Mouse (Mus musculus): ENCODE data around the gene Sbk2.
"Not testable (repeated sequence)": the region's sequence is repeated elsewhere in the genome, so short reads cannot be mapped to it uniquely, and the experiment has no call there.

Sbk2 gene

GRCm38 (mm10) chr7:4964272-4964671 lies at the start of gene Sbk2:
Sbk2 (minus strand) TSS chr7:4964406.
- peak; percentile 45 for DNase-seq

DNA sequence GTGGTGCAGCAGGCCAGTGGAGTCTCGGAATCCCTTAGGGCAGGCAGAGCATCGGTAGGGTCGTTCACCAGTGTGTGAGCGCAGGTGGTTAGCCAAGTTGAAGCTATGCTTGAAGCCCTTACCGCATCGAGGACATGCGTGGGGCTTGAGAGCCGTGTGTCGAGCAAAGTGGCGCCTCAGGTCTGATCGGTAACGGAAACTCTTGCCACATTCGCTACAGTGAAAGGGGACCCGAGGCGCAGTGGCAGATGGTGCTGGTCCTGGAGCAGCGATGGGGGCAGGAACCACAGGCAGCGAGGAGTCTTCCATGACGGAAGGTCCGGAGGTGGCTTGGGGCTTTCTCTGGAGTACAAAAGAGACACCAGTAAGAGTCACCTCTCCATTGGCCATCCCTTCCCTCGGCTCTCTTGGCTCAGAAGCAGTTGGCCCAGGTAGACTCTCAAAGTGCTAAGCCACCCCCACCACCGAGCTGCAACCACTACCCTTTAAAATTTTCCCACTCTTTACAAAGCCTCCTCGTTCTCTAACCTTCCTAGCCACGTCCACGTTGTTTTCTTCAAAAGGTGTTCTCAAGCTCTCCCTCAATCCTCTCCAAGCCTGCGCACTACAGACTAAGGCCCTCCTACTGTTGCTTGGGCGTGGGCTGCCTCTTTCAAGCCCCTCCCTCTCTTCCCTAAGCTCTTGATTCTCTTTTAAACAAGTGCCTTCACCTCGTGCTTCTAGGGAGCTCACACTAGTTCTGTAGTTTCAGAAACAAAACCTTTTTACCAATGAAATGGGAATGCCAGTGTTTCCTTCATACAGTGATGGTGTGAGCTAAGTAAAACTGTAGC lies 48.7 kb upstream of the Sbk2 start:
- peak; percentile 59 for DNase-seq

- no peak for DNase-seq
These were observed 44.0 kb upstream of the Sbk2 start for GRCm38 (mm10) chr7:5008229-5008628.

DNA sequence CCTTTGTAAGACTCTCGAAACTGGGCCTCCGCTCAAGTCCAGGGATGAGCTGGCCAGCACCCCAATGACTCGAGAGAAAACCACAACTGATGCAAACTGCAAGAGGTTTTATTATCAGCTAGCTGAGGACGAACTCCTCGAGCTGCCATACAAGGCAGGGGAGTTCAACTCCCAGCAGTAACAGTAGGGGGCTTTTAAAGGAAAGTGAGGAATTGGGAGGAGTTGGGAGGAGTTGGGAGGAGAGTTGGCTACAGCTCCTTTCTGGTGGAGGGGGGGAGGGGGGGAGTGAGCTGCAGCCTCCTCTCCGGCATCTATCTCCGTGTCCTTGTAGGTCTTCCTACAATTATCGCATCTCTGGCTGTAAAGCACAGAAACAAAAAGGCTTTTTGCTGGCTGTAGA lies 38.7 kb upstream of the Sbk2 start:
- DNase-seq, result not testable (repeated sequence)

DNA sequence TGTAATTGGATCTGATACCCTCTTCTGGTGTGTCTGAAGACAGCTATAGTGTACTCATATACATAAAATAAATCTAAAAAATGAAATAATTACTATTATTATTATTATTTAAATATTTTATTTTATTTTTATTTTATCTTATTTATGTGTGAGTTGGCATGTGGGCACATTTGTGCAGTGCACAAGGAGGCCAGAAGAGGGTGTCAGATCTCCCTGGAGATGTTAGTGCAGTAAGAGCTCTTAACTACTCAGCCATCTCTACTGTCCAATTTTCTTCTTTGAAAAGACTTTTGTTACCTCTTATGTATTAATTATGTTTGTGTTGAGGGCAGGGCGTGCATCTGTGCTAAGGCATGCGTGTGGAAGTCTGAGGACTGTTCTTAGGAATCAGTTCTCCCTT lies 35.7 kb upstream of the Sbk2 start:
- no peak for DNase-seq

DNA sequence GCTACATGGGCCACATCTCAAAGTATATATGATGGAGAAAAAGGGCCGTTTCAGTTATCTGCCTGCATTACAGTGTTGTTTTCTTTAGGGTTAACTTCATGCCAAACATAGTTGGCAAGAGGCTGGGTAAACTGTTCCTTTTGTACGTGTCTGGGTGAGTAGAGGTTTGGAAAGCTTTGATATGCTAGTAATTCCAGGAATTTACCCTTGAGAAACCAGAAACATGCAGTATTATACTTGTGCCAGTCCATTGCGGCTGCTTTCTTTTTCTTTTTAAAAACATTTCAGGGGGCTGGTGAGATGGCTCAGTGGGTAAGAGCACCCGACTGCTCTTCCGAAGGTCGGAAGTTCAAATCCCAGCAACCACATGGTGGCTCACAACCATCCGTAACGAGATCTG lies 32.7 kb upstream of the Sbk2 start:
- no peak for DNase-seq

- DNase-seq, result peak; percentile 94
These were observed 32.0 kb upstream of the Sbk2 start, which contains the start of gene Zfp579 for GRCm38 (mm10) chr7:4996003-4996895. Zfp579 (minus strand) TSS chr7:4996158.

DNA sequence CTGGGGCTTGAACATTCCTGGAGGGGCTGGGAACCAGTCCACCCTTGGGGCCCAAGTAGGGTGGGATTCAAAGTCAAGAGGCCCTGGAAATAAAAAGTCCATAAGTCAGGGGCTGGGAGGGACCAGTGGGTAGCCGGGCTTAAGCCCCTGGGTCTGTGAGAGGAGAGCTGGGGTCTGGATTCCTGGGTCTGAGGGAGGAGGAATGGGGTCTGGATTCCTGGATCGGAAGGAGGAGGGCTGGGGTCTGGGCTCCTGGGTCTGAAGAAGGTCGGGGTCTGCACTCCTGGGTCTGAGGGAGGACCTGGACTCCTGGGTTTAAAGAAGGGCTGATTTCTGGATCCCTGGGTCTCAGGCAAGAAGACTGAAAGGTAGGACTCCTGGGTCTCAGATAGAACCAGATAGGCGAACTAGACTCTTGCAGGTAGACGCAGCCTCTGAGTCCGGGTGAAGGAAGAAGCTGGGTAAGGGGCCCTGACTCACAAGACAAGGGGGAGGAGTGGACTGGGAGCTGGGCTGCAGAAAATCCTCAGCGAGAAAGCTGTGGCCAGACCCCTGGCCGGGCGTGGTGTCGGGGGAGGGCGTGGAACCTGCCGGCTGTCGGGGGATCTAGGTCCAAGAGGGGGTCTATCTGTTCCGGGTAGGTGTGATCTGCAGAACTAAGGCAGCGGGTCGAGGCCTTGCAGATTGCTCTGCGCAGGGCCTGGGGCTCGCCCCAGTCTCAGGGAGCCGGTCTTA lies 31.2 kb upstream of the Sbk2 start:
- no peak for DNase-seq

DNA sequence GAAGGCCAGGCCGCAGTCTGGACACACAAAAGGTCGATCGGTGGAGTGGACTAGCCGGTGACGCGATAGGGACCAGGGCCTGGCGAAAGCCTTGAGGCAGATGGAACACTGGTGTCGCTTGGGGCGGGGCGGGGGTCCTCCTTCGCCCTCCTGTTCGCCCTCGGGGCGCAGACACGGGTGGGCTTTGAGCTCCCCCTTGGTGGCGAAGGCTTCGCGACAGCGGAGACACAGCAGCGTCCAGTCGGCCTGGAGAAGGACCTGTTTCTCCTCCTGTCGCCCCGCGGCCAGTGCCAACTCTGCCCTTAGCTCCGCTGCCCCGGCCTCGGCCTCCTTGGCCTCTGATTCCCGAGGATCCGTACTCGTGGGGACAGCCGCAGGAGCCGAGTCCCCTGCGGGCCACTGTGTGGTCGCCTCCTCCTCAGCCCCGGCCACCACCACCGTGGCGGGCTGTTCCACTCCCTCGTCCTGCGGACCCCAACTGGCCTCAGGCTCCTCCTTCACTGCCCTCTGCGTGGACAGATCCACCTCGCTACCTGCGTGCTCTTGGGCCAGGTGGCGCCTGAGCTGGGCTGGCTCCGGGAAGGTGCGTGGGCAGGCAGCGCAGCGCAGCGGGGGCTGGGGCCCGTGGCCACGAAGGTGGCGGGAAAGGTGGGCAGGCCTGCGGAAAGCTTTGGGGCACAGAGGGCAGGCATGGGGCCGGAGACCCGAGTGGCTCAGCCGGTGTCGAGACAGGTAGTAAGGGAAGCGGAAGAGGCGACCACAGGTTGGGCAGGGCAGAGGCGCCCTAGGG lies 30.0 kb upstream of the Sbk2 start:
- DNase-seq, result peak; percentile 68

GRCm38 (mm10) chr7:4993347-4993998 lies 29.3 kb upstream of the Sbk2 start:
- DNase-seq, result peak; percentile 60

GRCm38 (mm10) chr7:4988250-4988649 lies 24.0 kb upstream of the Sbk2 start:
- no peak for DNase-seq

- no peak for DNase-seq
These were observed 12.6 kb upstream of the Sbk2 start for GRCm38 (mm10) chr7:4976832-4977231.

- no peak for DNase-seq
These were observed 11.2 kb upstream of the Sbk2 start for GRCm38 (mm10) chr7:4975455-4975854.

GRCm38 (mm10) chr7:4972321-4973047 lies 8.3 kb upstream of the Sbk2 start:
- no peak for DNase-seq

DNA sequence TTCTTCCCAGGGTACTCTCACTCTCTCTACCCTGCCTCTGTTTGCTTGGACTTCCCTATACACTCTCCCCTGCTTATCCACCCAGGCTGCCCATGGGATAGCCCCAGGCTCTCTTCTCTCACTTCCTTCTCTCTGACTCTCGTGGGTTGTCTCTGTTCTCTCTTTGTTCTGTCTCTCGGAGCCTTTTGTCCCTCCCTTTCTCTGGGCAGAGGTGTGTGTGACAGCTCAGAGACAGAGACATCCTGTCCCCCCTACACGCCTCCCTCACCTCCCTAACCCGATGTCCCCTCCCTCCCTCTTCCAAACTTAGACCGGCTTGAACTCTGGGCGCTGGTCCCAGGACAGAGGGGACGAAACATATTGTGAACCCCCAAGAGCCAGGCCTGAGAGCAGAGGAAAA lies 7.5 kb upstream of the Sbk2 start:
- no peak for DNase-seq

DNA sequence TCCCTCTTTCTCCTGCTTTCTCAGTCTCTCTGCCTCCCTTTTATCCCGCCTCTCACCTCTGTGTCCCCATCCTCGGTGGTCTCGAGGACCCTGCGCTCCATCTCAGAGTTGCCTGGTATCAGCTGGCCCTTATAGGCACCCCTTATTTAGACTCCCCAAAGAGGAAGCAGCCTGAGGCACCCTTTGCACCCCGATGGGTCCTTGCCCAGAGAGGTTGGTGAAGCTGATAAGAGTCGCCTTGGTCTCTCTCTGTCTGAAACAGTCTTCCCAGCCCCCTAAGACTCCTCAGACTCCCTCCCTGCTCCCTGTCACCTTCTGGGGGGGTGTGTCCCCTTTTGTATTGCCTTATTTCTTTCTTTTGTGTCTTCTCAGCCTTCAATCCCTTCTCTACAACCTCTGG lies 6.9 kb upstream of the Sbk2 start, which contains the start of gene Sbk3:
Sbk3 (minus strand) TSS at position 101 of the 400 bp plus-strand sequence.
- DNase-seq, result no peak

GRCm38 (mm10) chr7:4964988-4965387 lies 782 bp upstream of the Sbk2 start:
- no peak for DNase-seq

DNA sequence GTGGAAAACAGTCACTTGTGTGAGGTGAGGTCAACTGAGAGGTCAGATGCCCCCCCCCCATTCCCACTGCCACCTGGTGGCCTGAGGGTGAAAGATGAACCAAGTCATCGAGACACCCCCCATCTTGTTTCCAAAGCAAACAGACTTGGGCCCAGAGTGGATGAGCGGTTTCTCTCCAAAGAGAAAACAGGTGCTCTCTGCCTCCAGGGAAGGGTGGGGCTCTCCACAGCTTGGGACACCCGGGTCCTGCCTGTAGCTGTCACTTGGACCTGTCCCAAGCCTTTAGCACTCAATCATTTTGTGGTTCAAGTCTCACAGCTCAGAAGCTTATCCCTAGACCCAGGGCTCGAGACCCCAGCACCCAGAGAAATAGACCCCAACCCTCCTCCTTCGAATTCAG lies 679 bp downstream of the Sbk2 start:
- DNase-seq, result no peak

DNA sequence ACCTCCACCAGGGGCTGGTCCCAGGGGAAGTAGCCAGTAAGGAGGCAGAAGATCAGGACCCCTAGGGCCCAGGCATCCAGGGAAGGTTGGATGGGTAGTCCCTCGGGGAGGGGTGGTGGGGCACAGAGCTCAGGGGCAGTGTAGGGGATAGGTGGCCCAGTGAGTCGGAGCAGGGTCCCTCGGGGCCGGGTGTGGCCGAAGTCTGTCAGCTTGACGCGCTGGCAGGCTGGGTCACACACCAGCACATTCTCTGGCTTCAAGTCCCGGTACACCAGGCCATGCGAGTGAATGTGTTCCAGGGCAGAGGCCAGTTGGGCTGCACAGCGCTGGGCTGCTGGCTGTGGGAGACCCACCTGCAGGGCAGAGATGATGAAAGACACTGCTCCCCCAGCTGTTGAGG lies 6.8 kb downstream of the Sbk2 start:
- DNase-seq, result no peak

DNA sequence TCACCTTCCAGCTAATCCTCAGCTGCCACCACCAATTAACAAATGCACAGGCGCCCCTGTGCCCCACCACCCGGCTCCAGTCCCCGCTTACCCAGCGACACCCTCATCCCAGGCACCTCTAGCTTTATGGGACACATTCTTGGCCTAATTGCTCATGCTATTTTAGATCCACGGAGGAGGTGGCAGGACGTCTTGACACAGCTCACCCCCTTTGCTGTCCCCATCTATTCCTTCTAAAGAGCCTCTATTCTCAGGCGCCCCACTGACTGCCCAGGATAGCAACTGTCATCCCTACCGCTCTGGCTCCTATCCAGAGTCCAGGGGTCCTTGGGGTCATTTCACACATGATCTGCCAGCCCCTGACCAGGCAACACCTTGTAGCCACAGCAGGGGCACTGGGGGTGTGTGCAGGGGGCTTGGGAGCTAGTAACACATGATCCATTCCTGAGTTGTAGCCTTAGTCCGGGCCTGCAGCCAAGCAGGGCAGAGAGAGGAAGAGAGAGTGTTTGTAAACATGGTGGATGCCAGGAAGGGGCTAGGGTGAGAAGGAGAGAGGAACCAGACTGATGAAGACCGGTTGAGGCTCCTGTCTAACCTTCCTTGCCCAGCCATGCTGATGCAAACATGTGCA lies 10.3 kb downstream of the Sbk2 start:
- DNase-seq, result no peak
